Mouse (Mus musculus): ENCODE results near the gene Sccpdh. TPM values are rescaled to one million over a fixed set of nuclear protein-coding genes. Genes with fewer than 3 reads are reported as not detected.

The Sccpdh gene
- polyA plus RNA-seq, 1 experiment from 2014 or later, result 151 TPM

- H3K4me1 ChIP-seq (ENCODE audit: control insufficient read depth, insufficient read depth, low read length), result no peaks in the 10 kb centered on the region
- H3K4me2 ChIP-seq (ENCODE audit: low read length), result no peak overlapping the region
- no peaks in the 10 kb centered on the region for H3K9me3 ChIP-seq (ENCODE audit: control insufficient read depth, low read length)
- DNase-seq (no peak), ATAC-seq (ENCODE audit: low FRiP score, low TSS enrichment) (no peak)
- no peaks in the 10 kb centered on the region for H3K36me3 ChIP-seq (ENCODE audit: control insufficient read depth, insufficient read depth, low read length)
- H3K27me3 ChIP-seq (ENCODE audit: control insufficient read depth, insufficient read depth, low read length), result no peaks in the 10 kb centered on the region
- no peak overlapping the region for H3K9ac ChIP-seq (replicated peaks; ENCODE audit: low read length)
- no peak overlapping the region for H3K27ac ChIP-seq (replicated peaks; ENCODE audit: low read depth, low read length)
- no peak overlapping the region for H3K4me3 ChIP-seq (replicated peaks; ENCODE audit: low read depth, low read length)
- 78% methylated on average over 5 of the region's 5 CpGs for WGBS
Measured at GRCm38 (mm10) chr1:179651224-179651623, 16.8 kb upstream of the Sccpdh start.

GRCm38 (mm10) chr1:179663065-179663464 lies 4.9 kb upstream of the Sccpdh start:
- H3K4me1 ChIP-seq (ENCODE audit: control insufficient read depth, insufficient read depth, low read length), result 0 out of 2 replicates have a peak, but pooled peaks cover 7% of the 10 kb centered on the region
- WGBS, result 95% methylated on average over 5 of the region's 5 CpGs

GRCm38 (mm10) chr1:179664309-179664930 lies 3.6 kb upstream of the Sccpdh start:
- WGBS, result 36% methylated on average over 4 of the region's 4 CpGs
- Histone ChIP-seq H3K4me2 (ENCODE audit: low read length) (no peak overlapping the region), H3K27ac (replicated peaks; ENCODE audit: low read depth, low read length) (no peak overlapping the region), H3K9me3 (ENCODE audit: control insufficient read depth, low read length) (no peaks in the 10 kb centered on the region), H3K9ac (replicated peaks; ENCODE audit: low read length) (no peak overlapping the region), H3K4me1 (ENCODE audit: control insufficient read depth, insufficient read depth, low read length) (peaks cover 15% of the 10 kb centered on the region; the same call in 1 of the 2 replicates), H3K4me3 (replicated peaks; ENCODE audit: low read depth, low read length) (no peak overlapping the region), H3K27me3 (ENCODE audit: control insufficient read depth, insufficient read depth, low read length) (no peaks in the 10 kb centered on the region), H3K36me3 (ENCODE audit: control insufficient read depth, insufficient read depth, low read length) (no peaks in the 10 kb centered on the region)
- ATAC-seq (ENCODE audit: low FRiP score, low TSS enrichment) (no peak), DNase-seq (no peak)

More at GRCm38 (mm10) chr1:179663065-179663464, 4.9 kb upstream of the Sccpdh start:
- H3K9ac ChIP-seq (replicated peaks; ENCODE audit: low read length), result no peak overlapping the region
- H3K27me3 ChIP-seq (ENCODE audit: control insufficient read depth, insufficient read depth, low read length), result no peaks in the 10 kb centered on the region
- DNase-seq (no peak), ATAC-seq (ENCODE audit: low FRiP score, low TSS enrichment) (no peak)
- no peak overlapping the region for H3K4me2 ChIP-seq (ENCODE audit: low read length)
- H3K27ac ChIP-seq (replicated peaks; ENCODE audit: low read depth, low read length), result no peak overlapping the region
- H3K4me3 ChIP-seq (replicated peaks; ENCODE audit: low read depth, low read length), result no peak overlapping the region
- H3K36me3 ChIP-seq (ENCODE audit: control insufficient read depth, insufficient read depth, low read length), result no peaks in the 10 kb centered on the region
- H3K9me3 ChIP-seq (ENCODE audit: control insufficient read depth, low read length), result no peaks in the 10 kb centered on the region

- no peaks in the 10 kb centered on the region for H3K27me3 ChIP-seq (ENCODE audit: control insufficient read depth, insufficient read depth, low read length)
- H3K9ac ChIP-seq (replicated peaks; ENCODE audit: low read length), result 0 out of 2 replicates have a peak overlapping the region, but pooled peaks have one; percentile 7
- WGBS, result 55% methylated on average over 2 of the region's 2 CpGs
- ATAC-seq (ENCODE audit: low FRiP score, low TSS enrichment), result no peak
- no peaks in the 10 kb centered on the region for H3K9me3 ChIP-seq (ENCODE audit: control insufficient read depth, low read length)
- peak overlapping the region; percentile 70 for H3K4me3 ChIP-seq (replicated peaks; ENCODE audit: low read depth, low read length)
- H3K4me1 ChIP-seq (ENCODE audit: control insufficient read depth, insufficient read depth, low read length), result peaks cover 22% of the 10 kb centered on the region; the same call in 1 of the 2 replicates
- H3K4me2 ChIP-seq (ENCODE audit: low read length), result peak overlapping the region; percentile 71
- no peak for DNase-seq
- no peak overlapping the region for H3K27ac ChIP-seq (replicated peaks; ENCODE audit: low read depth, low read length)
- H3K36me3 ChIP-seq (ENCODE audit: control insufficient read depth, insufficient read depth, low read length), result no peaks in the 10 kb centered on the region
Measured at GRCm38 (mm10) chr1:179666971-179667370, 1.0 kb upstream of the Sccpdh start.

GRCm38 (mm10) chr1:179667450-179667849 lies 560 bp upstream of the Sccpdh start:
- ATAC-seq (ENCODE audit: low FRiP score, low TSS enrichment) (0 out of 2 replicates have a peak, but pooled peaks have one; percentile 1), DNase-seq (no peak)
- Histone ChIP-seq H3K4me2 (ENCODE audit: low read length) (peak overlapping the region; percentile 71), H3K9me3 (ENCODE audit: control insufficient read depth, low read length) (no peaks in the 10 kb centered on the region), H3K27ac (replicated peaks; ENCODE audit: low read depth, low read length) (peak overlapping the region; percentile 89), H3K27me3 (ENCODE audit: control insufficient read depth, insufficient read depth, low read length) (no peaks in the 10 kb centered on the region), H3K9ac (replicated peaks; ENCODE audit: low read length) (peak overlapping the region; percentile 85), H3K4me3 (replicated peaks; ENCODE audit: low read depth, low read length) (peak overlapping the region; percentile 70), H3K36me3 (ENCODE audit: control insufficient read depth, insufficient read depth, low read length) (peaks cover 4% of the 10 kb centered on the region; the same call in 1 of the 2 replicates), H3K4me1 (ENCODE audit: control insufficient read depth, insufficient read depth, low read length) (peaks cover 22% of the 10 kb centered on the region; the same call in 1 of the 2 replicates)
- under 1% methylated on average over 7 of the region's 7 CpGs for WGBS

GRCm38 (mm10) chr1:179668836-179669537 lies 977 bp downstream of the Sccpdh start:
- Histone ChIP-seq H3K4me1 (ENCODE audit: control insufficient read depth, insufficient read depth, low read length) (peaks cover 22% of the 10 kb centered on the region; the same call in 1 of the 2 replicates), H3K36me3 (ENCODE audit: control insufficient read depth, insufficient read depth, low read length) (peaks cover 15% of the 10 kb centered on the region), H3K27me3 (ENCODE audit: control insufficient read depth, insufficient read depth, low read length) (no peaks in the 10 kb centered on the region), H3K4me2 (ENCODE audit: low read length) (peak overlapping the region; percentile 71), H3K27ac (replicated peaks; ENCODE audit: low read depth, low read length) (peak overlapping the region; percentile 89), H3K9me3 (ENCODE audit: control insufficient read depth, low read length) (no peaks in the 10 kb centered on the region), H3K4me3 (replicated peaks; ENCODE audit: low read depth, low read length) (peak overlapping the region; percentile 70), H3K9ac (replicated peaks; ENCODE audit: low read length) (peak overlapping the region; percentile 85)
- WGBS, result 19% methylated on average over 12 of the region's 12 CpGs
- DNase-seq (peak; percentile 53), ATAC-seq (ENCODE audit: low FRiP score, low TSS enrichment) (0 out of 2 replicates have a peak, but pooled peaks have one; percentile 38)

DNA sequence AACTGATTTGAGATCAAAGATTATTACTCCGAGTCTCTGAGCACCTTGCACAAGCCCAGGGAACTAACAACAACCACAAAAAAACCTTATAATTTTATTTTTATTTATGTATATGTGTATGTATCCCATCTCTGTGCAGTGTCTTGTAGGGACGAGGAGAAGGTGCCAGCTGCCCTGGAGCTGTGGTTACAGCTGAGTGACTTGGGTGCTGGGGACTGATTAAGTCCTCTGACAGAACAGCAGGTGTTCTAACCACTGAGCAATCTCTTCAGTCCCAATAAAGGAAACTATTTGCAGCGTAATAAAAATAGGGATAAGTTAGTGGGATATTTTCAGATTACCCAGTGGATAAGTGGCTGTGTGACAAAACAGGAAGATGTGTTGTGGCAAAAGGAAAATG lies 6.3 kb downstream of the Sccpdh start:
- Histone ChIP-seq H3K36me3 (ENCODE audit: control insufficient read depth, insufficient read depth, low read length) (peaks cover 60% of the 10 kb centered on the region), H3K4me1 (ENCODE audit: control insufficient read depth, insufficient read depth, low read length) (peaks cover 9% of the 10 kb centered on the region; the same call in 1 of the 2 replicates), H3K9ac (replicated peaks; ENCODE audit: low read length) (no peak overlapping the region), H3K27ac (replicated peaks; ENCODE audit: low read depth, low read length) (no peak overlapping the region), H3K27me3 (ENCODE audit: control insufficient read depth, insufficient read depth, low read length) (no peaks in the 10 kb centered on the region), H3K4me2 (ENCODE audit: low read length) (no peak overlapping the region), H3K9me3 (ENCODE audit: control insufficient read depth, low read length) (no peaks in the 10 kb centered on the region), H3K4me3 (replicated peaks; ENCODE audit: low read depth, low read length) (no peak overlapping the region)
- ATAC-seq (ENCODE audit: low FRiP score, low TSS enrichment), result no peak
- WGBS, result 88% methylated on average over 3 of the region's 3 CpGs
- DNase-seq, result no peak

- H3K27me3 ChIP-seq (ENCODE audit: control insufficient read depth, insufficient read depth, low read length), result no peaks in the 10 kb centered on the region
- no peak overlapping the region for H3K4me3 ChIP-seq (replicated peaks; ENCODE audit: low read depth, low read length)
- no peaks in the 10 kb centered on the region for H3K4me1 ChIP-seq (ENCODE audit: control insufficient read depth, insufficient read depth, low read length)
- H3K27ac ChIP-seq (replicated peaks; ENCODE audit: low read depth, low read length), result no peak overlapping the region
- no peak overlapping the region for H3K9ac ChIP-seq (replicated peaks; ENCODE audit: low read length)
- no peaks in the 10 kb centered on the region for H3K9me3 ChIP-seq (ENCODE audit: control insufficient read depth, low read length)
- peaks cover 84% of the 10 kb centered on the region for H3K36me3 ChIP-seq (ENCODE audit: control insufficient read depth, insufficient read depth, low read length)
- no peak overlapping the region for H3K4me2 ChIP-seq (ENCODE audit: low read length)
- no peak for ATAC-seq (ENCODE audit: low FRiP score, low TSS enrichment)
- DNase-seq, result no peak
- 92% methylated on average over 2 of the region's 2 CpGs for WGBS
Measured at GRCm38 (mm10) chr1:179677031-179677430, 9.0 kb downstream of the Sccpdh start.

All from midbrain, embryonic 14.5 days (tissue).